Mouse (Mus musculus): ENCODE data around the gene Sost.
A peak's percentile ranks its signal among the peaks of the same experiment; 100 is the strongest.
"Not testable (repeated sequence)": the region's sequence is repeated elsewhere in the genome, so short reads cannot be mapped to it uniquely, and the experiment has no call there.

Sost gene

DNA sequence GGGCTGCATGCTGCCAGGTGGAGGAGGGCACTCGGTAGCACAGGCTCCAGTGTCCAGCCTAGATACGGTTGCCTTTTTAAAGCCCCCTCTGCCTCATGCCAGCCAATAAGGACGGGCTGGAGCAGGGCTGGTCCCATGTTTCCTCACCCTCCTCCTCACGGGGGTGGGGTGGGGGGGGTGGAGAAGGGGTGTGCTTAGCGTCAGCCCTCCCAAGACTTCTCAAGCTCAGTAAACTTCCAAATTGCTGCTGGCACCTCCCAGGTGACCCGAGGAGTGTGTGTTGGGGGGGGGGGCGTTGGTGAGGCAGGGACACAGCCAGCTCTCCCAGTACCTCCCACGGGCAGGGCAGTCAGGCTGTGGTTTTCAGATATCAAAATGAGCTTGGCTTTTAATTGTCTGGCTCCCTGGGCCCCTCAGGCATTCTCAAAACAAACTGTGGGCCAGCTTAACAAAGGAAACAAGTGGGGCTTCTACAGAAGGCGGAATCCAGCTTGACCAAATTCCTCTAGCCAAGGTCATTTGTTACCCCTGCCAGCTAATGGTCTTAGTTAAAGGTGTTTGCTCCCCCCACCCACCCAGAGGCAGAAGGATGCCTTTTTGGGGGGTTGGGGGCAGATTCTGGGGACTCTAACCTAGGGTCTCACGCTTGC lies at the start of gene Sost:
TSS of gene Sost (minus strand) at position 51 of the 650 bp plus-strand sequence.
- no peak for DNase-seq

GRCm38 (mm10) chr11:102016136-102016535 lies 49.3 kb upstream of the Sost start:
- DNase-seq: no peak

GRCm38 (mm10) chr11:102015472-102015871 lies 48.7 kb upstream of the Sost start:
- no peak for DNase-seq

DNA sequence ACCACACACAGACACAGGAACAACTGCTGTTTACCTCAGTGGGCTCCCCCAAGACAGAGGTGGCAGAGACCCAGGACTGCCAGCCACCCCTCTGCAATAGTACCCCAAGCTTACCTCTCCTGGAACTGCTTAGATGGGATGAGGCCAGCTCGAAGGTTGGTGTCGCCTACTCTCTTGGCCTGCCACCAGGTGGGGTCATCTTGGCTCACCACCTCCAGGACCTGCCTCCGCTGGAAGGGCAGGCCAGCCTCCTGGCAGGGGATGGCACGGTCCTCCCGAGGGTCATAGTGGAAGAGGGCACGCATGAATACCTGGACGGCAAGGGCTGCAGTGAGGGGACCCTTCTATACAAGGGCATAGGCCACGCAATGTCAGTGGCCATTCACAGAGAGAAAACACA lies 46.4 kb upstream of the Sost start:
- no peak for DNase-seq

- no peak for DNase-seq
Measured at GRCm38 (mm10) chr11:102011510-102011909, 44.7 kb upstream of the Sost start.

DNA sequence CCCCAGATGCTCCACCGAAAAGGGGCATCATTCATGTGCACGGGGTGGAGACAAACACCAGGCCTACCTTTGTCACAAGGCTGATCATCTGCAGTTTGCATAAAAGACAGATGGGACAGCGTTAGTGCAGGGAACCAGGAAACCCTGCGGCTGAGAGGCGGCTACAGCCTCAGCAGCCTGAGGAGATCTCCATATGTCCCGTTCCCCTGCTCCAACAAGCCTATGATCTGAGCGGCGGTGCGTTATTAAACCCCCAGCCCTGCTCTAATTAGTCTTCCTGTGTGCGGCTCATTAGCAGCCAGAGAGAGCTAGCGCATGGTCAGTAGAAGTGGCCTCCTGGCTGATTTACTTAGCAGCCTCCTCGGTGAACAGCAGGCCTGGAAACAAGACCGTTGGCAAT lies 43.3 kb upstream of the Sost start:
- no peak for DNase-seq

DNA sequence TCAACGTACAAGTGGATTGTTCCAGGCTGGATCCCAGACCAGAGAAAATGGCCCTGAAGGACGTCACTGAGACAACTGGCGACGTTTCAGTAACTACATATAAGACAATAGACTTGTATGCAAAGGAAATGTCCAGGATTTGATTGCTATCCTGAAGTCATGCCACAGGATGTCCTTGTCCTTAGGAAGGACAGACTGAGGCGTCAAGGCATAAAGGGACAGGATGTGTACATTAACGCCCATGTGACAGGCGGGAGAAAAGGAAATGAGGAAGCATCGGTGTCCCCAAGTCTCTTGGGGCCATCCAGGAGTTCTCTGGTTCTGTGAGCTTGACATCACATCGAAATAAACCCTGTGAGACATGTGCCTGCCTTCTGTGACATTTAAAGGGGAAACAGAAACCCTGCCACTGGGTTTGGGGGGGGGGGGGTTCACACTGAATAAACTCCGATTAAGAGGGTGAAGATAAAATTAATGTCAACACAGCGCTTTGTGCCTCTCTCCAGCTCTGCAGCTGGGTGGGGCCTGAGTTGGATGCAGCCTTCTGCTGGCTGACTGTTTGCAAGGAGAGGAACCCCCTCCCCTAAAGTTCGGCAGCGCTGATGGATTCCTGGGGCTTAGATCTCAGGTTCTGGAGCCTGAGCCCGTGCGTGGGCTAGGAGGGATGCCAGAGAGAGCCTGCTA lies 42.3 kb upstream of the Sost start:
- no peak for DNase-seq

DNA sequence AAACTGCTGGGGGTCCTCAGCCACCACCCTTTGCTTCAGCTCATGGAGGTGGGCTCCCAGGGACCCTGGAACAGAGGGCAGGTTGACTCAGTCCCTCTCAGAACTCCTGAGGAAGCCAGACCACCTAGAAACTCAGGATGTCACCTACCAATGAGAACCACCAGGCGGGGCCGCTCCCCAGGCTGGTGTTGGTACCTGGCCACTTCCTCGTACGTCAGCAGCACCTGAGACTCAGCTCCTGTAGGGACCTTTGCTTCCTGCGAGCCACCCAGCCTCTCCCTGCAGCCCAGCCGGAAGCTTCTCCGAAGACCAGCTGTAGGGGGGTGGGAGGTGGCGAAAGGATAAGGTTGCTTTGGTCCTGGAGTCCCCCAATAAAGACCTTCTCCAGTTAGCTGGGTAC lies 41.6 kb upstream of the Sost start:
- no peak for DNase-seq

DNA sequence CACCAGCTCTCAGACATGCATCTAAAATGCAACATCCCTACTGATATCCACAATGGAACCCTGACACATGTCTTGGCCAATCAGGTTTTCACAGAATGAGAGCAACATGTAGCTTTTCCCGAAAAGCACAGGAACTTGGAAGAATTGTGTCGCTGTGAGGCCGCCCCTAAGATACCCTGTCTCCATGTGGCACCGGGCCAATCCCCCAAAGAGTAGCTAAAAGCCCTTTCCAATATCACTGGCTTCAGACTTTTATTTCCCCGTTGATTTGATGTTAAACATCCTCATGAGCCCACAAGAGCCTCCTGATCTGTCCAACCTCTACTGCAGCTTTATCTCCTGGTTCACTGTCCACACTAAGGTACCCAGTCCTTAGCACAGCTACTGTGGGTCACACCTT lies 39.9 kb upstream of the Sost start:
- DNase-seq: no peak

DNA sequence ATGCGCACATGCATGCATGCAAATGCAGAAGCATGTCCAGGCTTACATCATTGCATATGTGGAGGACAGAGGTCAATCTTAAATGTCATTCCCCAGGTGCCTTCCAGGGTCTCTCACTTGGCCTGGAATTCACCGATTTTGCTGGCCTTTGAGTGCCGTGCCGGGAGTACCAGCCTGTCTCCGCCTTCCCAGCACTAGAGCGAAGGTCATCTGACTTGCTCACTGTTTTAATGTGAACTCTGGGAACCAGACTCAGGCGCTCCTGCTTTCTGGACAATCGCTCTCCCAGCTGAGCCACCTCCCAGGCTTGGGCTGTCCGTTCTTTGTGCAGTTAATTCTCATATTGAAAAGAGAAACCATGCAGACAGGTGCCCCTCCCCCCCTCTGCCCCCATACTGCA lies 39.5 kb upstream of the Sost start:
- DNase-seq: no peak

DNA sequence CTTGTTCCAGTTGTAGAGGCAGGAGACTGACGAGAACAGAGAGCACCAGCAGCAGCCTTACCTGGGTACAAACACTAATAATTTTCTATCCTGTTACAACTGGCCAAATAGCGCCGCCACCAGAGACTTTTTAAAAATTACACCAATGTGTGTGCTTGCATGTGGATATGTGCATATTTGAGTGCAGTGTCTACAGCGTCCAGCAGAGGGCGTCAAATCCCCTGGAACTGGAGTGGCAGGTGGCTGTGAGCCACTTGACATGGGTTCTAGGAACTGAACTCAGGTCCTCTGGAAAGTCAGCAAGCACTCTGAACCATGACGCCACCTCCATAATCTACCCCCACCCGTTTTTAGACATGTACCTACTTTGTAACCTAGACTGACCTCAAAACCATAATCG lies 37.4 kb upstream of the Sost start:
- no peak for DNase-seq

DNA sequence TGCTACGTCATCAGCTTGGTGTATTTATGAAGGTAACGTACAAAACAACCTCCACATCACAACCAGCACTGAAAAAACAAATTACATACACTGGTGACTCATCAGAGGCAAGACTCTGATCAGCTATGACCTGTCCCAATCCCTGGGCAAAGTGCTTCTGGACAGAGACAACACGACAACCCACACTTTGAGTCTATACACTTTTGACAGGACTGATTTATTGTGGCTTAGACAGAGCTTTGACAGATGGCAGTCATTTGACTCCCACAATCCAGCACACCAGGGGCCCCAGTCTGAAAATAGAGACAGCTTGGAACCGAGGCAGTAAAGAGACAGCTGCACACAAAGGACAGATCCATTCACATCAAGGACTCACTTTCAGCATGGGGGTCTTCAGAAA lies 32.7 kb upstream of the Sost start:
- DNase-seq: no peak

GRCm38 (mm10) chr11:101998258-101998657 lies 31.4 kb upstream of the Sost start:
- DNase-seq: no peak

DNA sequence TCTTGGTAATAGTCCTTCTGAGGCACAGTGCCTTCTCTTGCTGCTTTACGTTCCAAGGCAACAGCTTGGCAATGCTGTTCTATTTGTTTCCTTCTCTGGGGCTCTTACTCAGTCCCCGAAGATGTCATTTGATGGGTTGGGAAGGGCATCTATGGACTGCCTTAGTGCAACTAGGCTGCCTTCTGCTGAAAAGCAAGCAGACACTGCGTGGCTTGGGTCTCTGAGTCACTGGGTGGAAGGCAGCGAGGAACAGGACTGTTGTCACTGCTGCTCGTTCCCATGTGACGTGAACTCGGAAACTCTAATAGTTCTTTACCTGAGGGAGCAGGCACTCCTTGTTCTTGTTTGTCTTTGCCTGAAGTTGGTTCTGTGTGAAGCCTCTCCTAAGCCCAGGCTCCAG lies 29.1 kb upstream of the Sost start:
- no peak for DNase-seq

DNA sequence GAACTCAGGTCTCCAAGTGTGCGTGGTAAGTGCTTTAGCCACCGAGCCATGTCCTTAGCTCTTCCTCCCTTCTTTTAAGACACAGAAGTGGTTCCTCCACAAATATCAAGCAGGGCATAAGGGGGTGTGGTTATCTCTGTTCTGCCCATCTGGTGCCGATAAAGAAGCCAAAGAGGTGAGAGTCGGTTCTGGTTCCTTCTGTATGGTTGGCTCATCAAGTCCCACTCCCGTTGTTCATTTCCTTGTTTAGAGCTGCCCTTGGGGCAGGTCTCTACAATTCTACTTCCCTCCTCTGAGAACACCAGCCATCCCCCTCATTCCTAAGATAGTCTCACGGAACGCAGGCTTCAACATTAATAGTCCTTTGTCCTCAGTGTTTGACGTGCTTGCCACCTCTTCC lies 27.3 kb upstream of the Sost start:
- no peak for DNase-seq

GRCm38 (mm10) chr11:101992411-101992810 lies 25.6 kb upstream of the Sost start:
- no peak for DNase-seq

DNA sequence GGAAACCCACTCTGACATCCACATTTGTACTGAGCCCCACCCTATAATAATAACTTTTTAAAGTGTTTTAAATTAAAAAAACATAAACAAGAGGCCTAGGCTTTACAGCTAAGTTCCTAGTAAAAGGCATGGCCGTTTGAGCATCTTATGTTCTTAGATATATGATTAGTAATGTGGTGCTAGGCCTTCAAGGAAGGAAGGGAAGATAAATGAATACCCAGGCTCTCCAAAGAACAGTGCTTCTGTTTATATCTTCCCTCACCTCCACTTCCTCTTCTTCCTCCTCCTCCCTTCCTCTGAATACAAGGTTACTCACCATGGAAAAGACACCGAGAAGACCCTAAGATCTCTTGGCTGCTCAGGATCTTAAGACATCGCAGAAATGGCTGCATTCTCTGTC lies 25.0 kb upstream of the Sost start:
- DNase-seq: no peak

GRCm38 (mm10) chr11:101990244-101990643 lies 23.4 kb upstream of the Sost start:
- no peak for DNase-seq

DNA sequence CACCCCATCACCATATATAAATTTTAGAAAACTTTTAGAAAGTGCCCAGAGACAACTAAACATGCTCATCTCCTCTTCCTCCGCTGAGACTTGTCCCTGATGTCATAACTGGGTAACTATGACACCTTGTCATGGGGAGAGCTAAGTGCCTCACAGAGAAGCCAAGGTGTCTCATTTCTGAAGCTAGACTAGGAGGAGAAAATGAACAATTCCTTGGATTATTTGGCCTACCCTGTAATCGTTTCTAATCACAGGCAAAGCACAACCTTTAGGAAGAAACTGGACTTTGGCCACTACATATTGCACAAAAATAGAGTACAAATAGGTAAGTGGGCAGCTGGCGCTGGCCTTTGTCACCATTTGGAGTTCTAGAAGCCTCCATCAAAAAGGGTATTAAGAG lies 20.1 kb upstream of the Sost start, which contains the start of gene Dusp3:
TSS of gene Dusp3 (minus strand) at position 101 of the 400 bp plus-strand sequence.
- no peak for DNase-seq

DNA sequence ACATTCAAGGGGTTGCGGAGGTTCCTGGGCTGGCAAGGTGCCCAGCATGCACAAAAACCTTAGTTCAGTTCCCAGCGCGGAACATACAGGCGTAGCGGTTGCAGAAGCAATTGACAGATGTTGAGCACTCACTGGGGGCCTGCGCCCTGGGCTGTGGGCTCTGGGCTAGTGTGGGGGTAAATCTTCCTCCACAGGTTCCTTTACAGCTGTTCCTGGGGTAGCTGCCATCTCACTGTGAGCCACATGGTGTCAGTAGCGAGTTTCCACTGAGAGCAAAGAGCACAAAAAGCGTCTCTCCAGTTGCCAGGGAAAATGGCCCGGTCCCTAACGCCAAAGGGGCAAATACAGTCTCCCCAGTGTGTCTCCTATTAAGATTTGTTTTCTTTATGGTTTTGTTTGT lies 19.2 kb upstream of the Sost start:
- DNase-seq: peak; percentile 82 to 84

- DNase-seq: not testable (repeated sequence)
Measured at GRCm38 (mm10) chr11:101985450-101985849, 18.6 kb upstream of the Sost start.

DNA sequence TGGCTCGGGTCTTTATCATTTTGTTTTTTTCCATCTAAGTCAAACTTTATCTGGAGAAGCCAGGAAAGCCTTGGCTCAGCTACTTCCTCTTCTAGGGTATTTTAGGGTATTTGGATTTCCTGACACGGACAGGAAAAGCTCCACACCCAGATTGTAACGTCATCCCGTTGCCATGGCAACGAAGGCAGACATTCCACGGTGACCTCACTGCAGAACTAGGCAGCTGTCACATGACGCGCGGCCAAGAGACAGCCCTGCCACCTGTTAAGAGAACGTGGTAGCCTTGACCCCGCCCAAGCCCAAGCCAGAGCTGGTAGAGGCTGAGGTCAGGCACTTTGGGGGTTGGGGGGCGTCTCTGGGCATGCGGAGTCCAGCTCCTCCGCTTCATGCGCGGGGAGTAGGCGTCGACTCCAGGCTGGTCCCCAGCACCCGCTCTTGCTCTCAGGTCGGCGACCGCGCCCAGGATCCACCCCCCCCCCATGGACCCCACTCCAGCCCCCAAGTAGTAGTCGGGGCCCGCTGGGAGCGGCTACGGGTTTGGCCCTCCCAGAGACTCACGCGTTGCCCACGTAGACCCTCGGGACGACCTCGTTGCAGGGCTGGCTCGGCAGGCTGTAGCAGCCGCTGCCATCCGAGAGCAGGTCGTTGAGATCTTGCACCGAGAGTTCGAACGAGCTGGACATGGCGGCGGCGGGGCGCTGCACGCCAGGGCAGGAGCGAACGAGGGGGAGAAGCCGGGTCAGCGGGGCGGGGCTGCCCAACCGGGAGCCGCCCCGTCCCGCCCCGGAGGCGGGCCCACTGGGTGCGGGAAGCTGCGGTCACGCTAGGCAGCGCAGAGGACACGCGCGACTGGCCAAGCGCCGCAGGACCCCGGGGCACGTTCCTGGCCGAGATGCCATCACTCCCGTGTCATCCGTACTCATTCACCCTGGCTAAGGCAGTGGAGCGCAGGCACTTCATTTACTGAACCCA lies 17.5 kb upstream of the Sost start, which contains the start of gene Cfap97d1:
TSS of gene Cfap97d1 (plus strand) at position 226 of the 972 bp plus-strand sequence.
- DNase-seq: peak; percentile 86

GRCm38 (mm10) chr11:101983431-101983921 lies 16.7 kb upstream of the Sost start:
- DNase-seq: peak in 1 of 2 experiments; percentile 28
